Mouse (Mus musculus): ENCODE measurements around the gene Atxn7l1. TPM values are rescaled to one million over a fixed set of nuclear protein-coding genes. Genes with fewer than 3 reads are reported as not detected.
A peak's percentile ranks its signal among the peaks of the same experiment; 100 is the strongest.

Gene Atxn7l1
- polyA plus RNA-seq, 1 experiment: 12.4 TPM

DNA sequence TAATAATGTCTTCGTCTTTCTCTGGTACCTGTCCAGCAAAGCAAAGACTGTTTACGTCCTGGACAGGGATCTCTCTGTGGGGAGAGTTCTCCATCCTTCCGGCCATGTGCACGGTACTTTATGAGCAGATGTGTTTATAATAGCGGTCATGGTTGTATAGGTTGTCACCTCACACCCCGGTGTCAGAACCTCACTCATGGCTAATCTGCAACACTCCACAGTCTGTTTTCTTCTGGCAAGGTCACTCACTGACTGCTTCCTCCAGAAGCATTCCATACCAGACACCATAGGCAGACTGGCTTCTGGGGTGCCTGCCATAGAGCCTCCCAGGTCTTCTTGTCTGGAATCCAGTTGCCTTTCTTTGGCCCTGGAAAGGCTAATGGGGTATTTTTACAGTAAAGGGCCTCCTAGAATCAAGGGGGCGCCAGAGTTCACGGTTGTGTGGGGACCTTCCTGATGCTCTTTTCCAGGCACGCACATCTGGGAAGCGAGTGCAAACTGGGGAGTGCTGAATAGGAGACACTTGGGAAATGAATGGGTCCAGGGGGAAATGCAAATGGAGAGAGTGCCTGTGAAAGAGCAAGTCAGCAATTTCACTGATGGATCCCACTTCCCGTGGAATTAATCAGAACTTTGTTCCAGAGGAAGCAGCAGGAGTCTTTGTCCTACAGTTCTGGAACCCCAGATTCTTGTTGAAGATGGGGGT, 89.0 kb downstream of the Atxn7l1 start:
- Histone ChIP-seq H3K4me3 (no peak overlapping the region), H3K79me2 (ENCODE audit: control insufficient read depth, insufficient read depth) (no peaks in the 10 kb centered on the region), H3ac (ENCODE audit: control insufficient read depth, insufficient read length) (no peak overlapping the region), H3K36me3 (ENCODE audit: control insufficient read depth, insufficient read depth) (no peaks in the 10 kb centered on the region), H3K27me3 (ENCODE audit: control insufficient read depth, insufficient read depth, insufficient read length) (no peaks in the 10 kb centered on the region), H3K4me2 (ENCODE audit: low read depth) (peak overlapping the region; percentile 91)
- TF ChIP-seq TCF12 (IDR thresholded peaks at IDR 0.05; ENCODE audit: insufficient read depth, poor library complexity, severe bottlenecking) (no peak), CEBPB (IDR thresholded peaks at IDR 0.05; ENCODE audit: insufficient read depth, poor library complexity, severe bottlenecking) (no peak), REST (IDR thresholded peaks at IDR 0.05; ENCODE audit: insufficient read depth, insufficient read length) (no peak), POLR2A (IDR thresholded peaks at IDR 0.05; ENCODE audit: insufficient read length, low read depth) (no peak), E2F4 (IDR thresholded peaks at IDR 0.05; ENCODE audit: insufficient read depth) (no peak)

DNA sequence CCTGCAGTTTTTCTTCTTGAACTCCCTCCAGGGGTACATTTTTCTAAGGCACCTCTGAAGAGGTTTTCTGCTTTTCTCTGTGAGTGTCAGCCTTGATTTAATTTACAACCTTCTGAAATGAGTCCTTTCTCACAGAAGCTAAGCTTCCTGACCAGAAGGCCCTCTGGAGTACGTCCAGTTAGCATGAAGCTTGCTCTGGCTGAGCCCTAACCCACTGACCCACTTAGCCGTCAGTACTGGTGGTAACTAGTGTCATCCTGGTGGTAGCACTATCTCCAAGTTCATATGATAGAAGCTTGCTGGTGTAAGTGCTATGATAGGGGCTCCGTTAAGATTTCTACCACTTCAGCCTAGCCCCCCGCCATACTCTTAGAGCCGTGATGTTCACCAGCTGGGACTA, 89.6 kb downstream of the Atxn7l1 start:
- no peak overlapping the region for H3K4me3 ChIP-seq
- H3ac ChIP-seq (ENCODE audit: control insufficient read depth, insufficient read length): no peak overlapping the region
- no peaks in the 10 kb centered on the region for H3K79me2 ChIP-seq (ENCODE audit: control insufficient read depth, insufficient read depth)
- no peaks in the 10 kb centered on the region for H3K36me3 ChIP-seq (ENCODE audit: control insufficient read depth, insufficient read depth)
- TF ChIP-seq MAX (IDR thresholded peaks at IDR 0.05; ENCODE audit: low read depth): no peak
- no peak for TF ChIP-seq USF1 (IDR thresholded peaks at IDR 0.05; ENCODE audit: low read depth)
- TF ChIP-seq MYOG (IDR thresholded peaks at IDR 0.05; ENCODE audit: control insufficient read depth in 1 of 3, insufficient read depth in 1 of 3, insufficient read length in 2 of 3, low read depth in 2 of 3): no peak
- H3K4me2 ChIP-seq (ENCODE audit: low read depth): peak overlapping the region; percentile 91
- H3K27me3 ChIP-seq (ENCODE audit: control insufficient read depth, insufficient read depth, insufficient read length): no peaks in the 10 kb centered on the region

DNA sequence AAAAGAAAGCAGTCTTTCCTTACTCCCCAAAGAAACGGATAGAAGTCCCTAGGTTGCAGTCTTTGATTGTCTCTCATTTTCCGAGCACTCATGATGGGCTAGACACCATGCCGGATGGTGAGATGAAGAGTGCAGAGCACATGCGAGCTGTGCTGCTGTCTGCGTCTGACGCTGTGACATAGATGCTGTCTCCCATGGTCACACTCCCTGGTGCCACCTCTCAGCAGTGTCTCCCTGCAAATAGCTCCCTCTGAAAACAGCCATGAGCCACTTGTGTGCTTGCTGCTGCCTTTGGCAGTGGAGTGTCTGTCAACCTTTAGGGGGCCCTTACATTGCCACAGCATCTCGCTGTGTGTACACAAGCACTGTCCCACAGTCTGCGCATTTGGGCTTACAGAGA, 95.2 kb downstream of the Atxn7l1 start:
- no peak overlapping the region for H3ac ChIP-seq (ENCODE audit: control insufficient read depth, insufficient read length)
- H3K79me2 ChIP-seq (ENCODE audit: control insufficient read depth, insufficient read depth): no peaks in the 10 kb centered on the region
- no peak for TF ChIP-seq E2F4 (IDR thresholded peaks at IDR 0.05; ENCODE audit: insufficient read depth)
- no peak for TF ChIP-seq MYOD1 (IDR thresholded peaks at IDR 0.05; ENCODE audit: control insufficient read depth in 1 of 3, insufficient read length in 2 of 3, low read depth in 2 of 3)
- H3K36me3 ChIP-seq (ENCODE audit: control insufficient read depth, insufficient read depth): no peaks in the 10 kb centered on the region
- H3K27me3 ChIP-seq (ENCODE audit: control insufficient read depth, insufficient read depth, insufficient read length): no peaks in the 10 kb centered on the region
- H3K4me2 ChIP-seq (ENCODE audit: low read depth): no peak overlapping the region
- H3K4me3 ChIP-seq: no peak overlapping the region

DNA sequence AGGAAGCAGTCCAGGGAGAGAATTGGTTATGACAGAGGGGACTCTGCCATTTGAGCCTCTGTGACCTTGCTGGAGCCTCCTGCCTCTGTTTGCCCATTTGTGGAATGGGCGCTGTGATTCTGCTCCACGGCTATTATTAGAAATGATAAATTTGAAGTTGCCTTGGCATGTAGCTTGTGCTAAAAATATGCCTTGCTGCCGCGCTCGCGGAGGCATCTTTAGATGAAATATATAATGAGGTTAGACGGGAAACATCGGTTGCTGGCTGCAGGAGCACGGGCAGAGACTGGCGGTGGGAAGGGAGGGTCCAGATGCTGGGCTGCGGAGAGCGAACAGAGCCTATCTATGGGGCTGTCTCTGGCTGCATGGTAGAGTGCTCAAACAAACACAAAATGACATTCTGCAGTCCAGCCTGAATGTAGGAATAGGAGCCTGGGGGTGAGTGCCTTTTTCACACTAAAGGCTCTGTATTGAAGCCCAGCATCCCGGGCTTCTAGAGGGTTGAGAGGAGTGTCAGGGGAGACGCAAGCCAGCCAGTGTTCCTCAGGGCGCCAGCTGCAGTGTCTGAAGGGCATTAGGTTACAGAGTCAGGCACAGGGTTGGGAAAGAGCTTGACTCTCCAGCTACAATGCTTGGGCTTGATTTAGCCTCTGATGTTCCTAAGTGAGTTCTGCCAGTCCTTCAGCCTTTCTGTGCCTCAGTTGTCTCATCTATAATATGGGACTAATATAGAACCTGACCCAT, 96.8 kb downstream of the Atxn7l1 start:
- no peak for TF ChIP-seq TCF3 (IDR thresholded peaks at IDR 0.05; ENCODE audit: insufficient read length, low read depth)
- TF ChIP-seq MYOD1 (IDR thresholded peaks at IDR 0.05; ENCODE audit: control insufficient read depth in 1 of 3, insufficient read length in 2 of 3, low read depth in 2 of 3): peak in 2 of 3 experiments; percentile 34 to 62
- peak in 2 of 3 experiments; percentile 9 to 19 for TF ChIP-seq MYOG (IDR thresholded peaks at IDR 0.05; ENCODE audit: control insufficient read depth in 1 of 3, insufficient read depth in 1 of 3, insufficient read length in 2 of 3, low read depth in 2 of 3)
- Histone ChIP-seq H3ac (ENCODE audit: control insufficient read depth, insufficient read length) (no peak overlapping the region), H3K79me2 (ENCODE audit: control insufficient read depth, insufficient read depth) (no peaks in the 10 kb centered on the region), H3K4me3 (no peak overlapping the region), H3K36me3 (ENCODE audit: control insufficient read depth, insufficient read depth) (no peaks in the 10 kb centered on the region), H3K4me2 (ENCODE audit: low read depth) (peak overlapping the region; percentile 3), H3K27me3 (ENCODE audit: control insufficient read depth, insufficient read depth, insufficient read length) (no peaks in the 10 kb centered on the region)

DNA sequence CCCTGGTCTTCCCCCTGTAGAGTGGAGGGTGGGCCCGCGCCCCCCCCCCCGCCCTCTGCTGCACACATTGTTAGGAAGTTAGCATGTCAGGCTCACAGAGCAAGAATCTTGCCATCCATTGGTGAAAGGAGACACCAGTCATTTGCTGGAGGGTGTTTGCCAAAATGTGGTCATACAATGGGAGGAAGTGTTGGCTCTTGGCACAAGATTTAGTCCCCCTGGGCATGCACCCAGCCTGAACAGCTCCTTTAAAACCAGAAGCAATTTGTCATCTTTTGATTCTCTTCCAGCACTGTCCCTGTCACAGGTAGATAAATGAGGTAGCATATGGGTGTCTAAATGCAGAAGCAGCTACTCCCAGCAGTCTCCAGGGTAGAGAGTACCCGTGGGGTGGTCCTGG, 98.0 kb downstream of the Atxn7l1 start:
- no peaks in the 10 kb centered on the region for H3K27me3 ChIP-seq (ENCODE audit: control insufficient read depth, insufficient read depth, insufficient read length)
- H3ac ChIP-seq (ENCODE audit: control insufficient read depth, insufficient read length): no peak overlapping the region
- TF ChIP-seq CEBPB (IDR thresholded peaks at IDR 0.05; ENCODE audit: insufficient read depth, poor library complexity, severe bottlenecking) (no peak), MYOD1 (IDR thresholded peaks at IDR 0.05; ENCODE audit: control insufficient read depth in 1 of 3, insufficient read length in 2 of 3, low read depth in 2 of 3) (no peak), MAX (IDR thresholded peaks at IDR 0.05; ENCODE audit: low read depth) (no peak), REST (IDR thresholded peaks at IDR 0.05; ENCODE audit: insufficient read depth, insufficient read length) (no peak), POLR2AphosphoS2 (IDR thresholded peaks at IDR 0.05; ENCODE audit: insufficient read length, low read depth) (no peak), POLR2A (IDR thresholded peaks at IDR 0.05; ENCODE audit: insufficient read length, low read depth) (no peak), TCF3 (IDR thresholded peaks at IDR 0.05; ENCODE audit: insufficient read length, low read depth) (no peak), E2F4 (IDR thresholded peaks at IDR 0.05; ENCODE audit: insufficient read depth) (no peak), SRF (IDR thresholded peaks at IDR 0.05; ENCODE audit: control insufficient read depth, insufficient read length, low read depth) (no peak), TCF12 (IDR thresholded peaks at IDR 0.05; ENCODE audit: insufficient read depth, poor library complexity, severe bottlenecking) (no peak), MYOG (IDR thresholded peaks at IDR 0.05; ENCODE audit: control insufficient read depth in 1 of 3, insufficient read depth in 1 of 3, insufficient read length in 2 of 3, low read depth in 2 of 3) (no peak), USF1 (IDR thresholded peaks at IDR 0.05; ENCODE audit: low read depth) (no peak)
- no peak overlapping the region for H3K4me3 ChIP-seq
- no peaks in the 10 kb centered on the region for H3K36me3 ChIP-seq (ENCODE audit: control insufficient read depth, insufficient read depth)
- H3K4me2 ChIP-seq (ENCODE audit: low read depth): peak overlapping the region; percentile 16
- H3K79me2 ChIP-seq (ENCODE audit: control insufficient read depth, insufficient read depth): no peaks in the 10 kb centered on the region

All from myocyte (in vitro differentiated cells).